Mouse (Mus musculus) lung, postnatal 0 days (tissue): ENCODE results near the gene Parvb. TPM values are rescaled to one million over a fixed set of nuclear protein-coding genes. Genes with fewer than 3 reads are reported as not detected.

Experiments used
- ATAC-seq: fragments of 200-750 bp; cut with Nextera tagmentation; 2 replicates; pipeline ENCODE4 v1.8.0; 2017; ENCODE audit warnings: moderate library complexity
- DNase-seq: peaks from one replicate; pipeline ENCODE4 v3.0.0-alpha.2; 2016; ENCODE audit warnings: low spot score
- H3K27ac ChIP-seq: fragments of 300-500 bp; sonication (generic); 2 replicates; pipeline ENCODE4 v1.5.1; 2014; ENCODE audit warnings: antibody characterized with exemption, mild to moderate bottlenecking, low read length, mixed read lengths
- H3K27me3 ChIP-seq: fragments of 300-500 bp; sonication (generic); replicated peaks from 2 replicates; pipeline ENCODE4 v1.6.1; 2014; ENCODE audit warnings: low read length, mixed read lengths; ENCODE audit not compliant: insufficient read depth
- H3K36me3 ChIP-seq: fragments of 300-500 bp; sonication (generic); 2 replicates; pipeline ENCODE4 v1.6.1; 2014; ENCODE audit warnings: low read length, mixed read lengths; ENCODE audit not compliant: insufficient read depth
- H3K4me1 ChIP-seq: fragments of 300-500 bp; sonication (generic); 2 replicates; pipeline ENCODE4 v1.6.1; 2014; ENCODE audit warnings: antibody characterized with exemption, low read depth, low read length, mixed read lengths; ENCODE audit not compliant: insufficient read depth
- H3K4me2 ChIP-seq: fragments of 300-500 bp; sonication (generic); replicated peaks from 2 replicates; pipeline ENCODE4 v1.6.1; 2014; ENCODE audit warnings: low read depth, mild to moderate bottlenecking, low read length, moderate library complexity, mixed read lengths
- H3K4me3 ChIP-seq: fragments of 300-500 bp; sonication (generic); 2 replicates; pipeline ENCODE4 v1.5.1; 2014; ENCODE audit warnings: low read depth, low read length
- H3K9ac ChIP-seq: fragments of 300-500 bp; sonication (generic); replicated peaks from 2 replicates; pipeline ENCODE4 v1.6.1; 2014; ENCODE audit warnings: low read depth, mild to moderate bottlenecking
- H3K9me3 ChIP-seq: fragments of 300-500 bp; sonication (generic); 2 replicates; pipeline ENCODE4 v1.6.1; 2016; ENCODE audit warnings: low read length, mixed read lengths
- CTCF ChIP-seq: IDR thresholded peaks from 2 replicates; pipeline ENCODE4 v1.5.1; 2016; ENCODE audit warnings: antibody characterized with exemption, mild to moderate bottlenecking
- EP300 ChIP-seq: IDR thresholded peaks from 2 replicates; pipeline ENCODE4 v1.6.1; 2016; ENCODE audit warnings: antibody characterized with exemption, mild to moderate bottlenecking, control low read depth
- WGBS: fragments of 180-500 bp; shearing (Covaris S2); extraction: QIAGEN DNeasy Blood & Tissue Kit; methylation state at CpG from one replicate; pipeline ENCODE4 v1.1.7; 2014; 5-methylcytosine and 5-hydroxymethylcytosine counted together
- polyA plus RNA-seq: library from polyadenylated mRNA; unstranded; fragments of >200 nt; fragmentation: Nextera tagmentation; extraction: Ambion mirVana; gene quantifications from 2 replicates; pipeline ENCODE4 v1.2.1, GENCODE M21; 2015

Parvb gene
- polyA plus RNA-seq, 1 experiment from 2014 or later = 8.5 TPM

DNA sequence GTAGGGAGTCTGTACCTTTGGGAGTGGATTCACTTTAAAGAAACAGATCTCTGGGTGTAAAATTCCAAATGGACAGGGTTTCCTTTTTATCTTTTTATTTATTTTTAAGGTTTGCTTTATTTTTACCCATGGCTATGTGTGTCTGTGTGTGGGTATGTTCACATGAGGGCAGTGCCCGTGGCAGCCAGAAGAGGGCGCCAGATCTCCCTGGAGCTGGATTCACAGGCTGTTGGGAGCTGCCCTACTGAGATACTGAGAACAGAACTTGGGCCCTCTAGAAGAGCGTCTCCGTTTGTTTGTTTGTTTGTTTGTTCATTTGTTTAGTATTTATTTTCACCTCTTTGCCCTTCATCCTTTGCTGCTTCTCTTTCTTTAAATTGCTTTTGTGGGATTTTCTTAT is 116.9 kb downstream of the Parvb start:
- no peaks in the 10 kb centered on the region for H3K27me3 ChIP-seq
- no peaks in the 10 kb centered on the region for H3K4me1 ChIP-seq
- H3K4me2 ChIP-seq = no peak overlapping the region
- TF ChIP-seq EP300 (no peak), CTCF (peak; percentile 33; the same call in 1 of the 2 replicates)
- no peak for ATAC-seq
- H3K4me3 ChIP-seq = no peak overlapping the region
- H3K27ac ChIP-seq = no peak overlapping the region
- no peak for DNase-seq
- WGBS = 92% methylated on average over 4 of the region's 4 CpGs
- H3K9ac ChIP-seq = no peak overlapping the region
- H3K9me3 ChIP-seq = peaks cover 3% of the 10 kb centered on the region; the same call in 1 of the 2 replicates
- no peaks in the 10 kb centered on the region for H3K36me3 ChIP-seq

DNA sequence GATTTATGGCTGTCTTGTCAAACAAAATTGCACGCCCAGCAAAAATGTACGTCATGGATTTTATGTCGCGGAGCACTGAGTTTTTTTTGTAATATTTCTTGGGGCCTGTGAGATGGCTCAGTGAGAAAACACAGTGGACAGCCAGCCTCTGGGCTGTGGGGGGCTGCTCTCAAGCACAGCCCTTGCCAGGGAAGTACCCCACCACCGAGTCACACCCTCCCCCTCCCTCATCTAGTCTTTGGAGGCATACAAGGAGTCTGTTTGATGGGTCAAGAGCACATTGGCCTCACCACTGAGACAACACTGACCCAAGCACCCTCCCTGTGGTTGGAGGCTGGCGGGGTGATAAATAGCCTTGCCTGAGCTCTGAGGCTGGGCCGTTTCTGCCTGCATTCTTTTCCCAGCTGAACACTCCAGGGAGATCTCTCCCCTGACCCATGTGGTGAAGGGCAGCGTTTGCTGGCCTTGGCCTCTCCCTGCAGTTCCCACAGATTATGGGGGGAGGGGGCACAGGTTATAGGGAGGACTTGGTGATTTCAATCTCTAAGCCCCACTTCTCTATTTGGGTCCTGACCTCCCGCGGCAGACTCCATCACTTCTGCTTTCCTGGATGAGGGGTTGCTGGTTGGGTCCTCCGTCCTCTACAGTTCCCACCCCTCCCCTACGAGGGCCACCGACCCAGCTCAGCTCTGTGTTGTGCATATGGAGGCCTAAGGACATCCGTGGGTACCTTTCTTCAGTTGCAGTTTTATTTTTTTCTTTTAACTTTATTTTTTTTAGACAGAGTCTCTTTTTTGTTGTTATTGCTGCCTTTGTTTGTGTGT is 118.3 kb downstream of the Parvb start:
- Histone ChIP-seq H3K36me3 (no peaks in the 10 kb centered on the region), H3K27me3 (no peaks in the 10 kb centered on the region), H3K4me2 (no peak overlapping the region), H3K4me1 (no peaks in the 10 kb centered on the region), H3K4me3 (no peak overlapping the region), H3K9ac (no peak overlapping the region), H3K27ac (no peak overlapping the region), H3K9me3 (peaks cover 3% of the 10 kb centered on the region; the same call in 1 of the 2 replicates)
- ATAC-seq (no peak), DNase-seq (no peak)
- TF ChIP-seq CTCF (no peak), EP300 (no peak)
- 40% methylated on average over 14 of the region's 14 CpGs for WGBS

DNA sequence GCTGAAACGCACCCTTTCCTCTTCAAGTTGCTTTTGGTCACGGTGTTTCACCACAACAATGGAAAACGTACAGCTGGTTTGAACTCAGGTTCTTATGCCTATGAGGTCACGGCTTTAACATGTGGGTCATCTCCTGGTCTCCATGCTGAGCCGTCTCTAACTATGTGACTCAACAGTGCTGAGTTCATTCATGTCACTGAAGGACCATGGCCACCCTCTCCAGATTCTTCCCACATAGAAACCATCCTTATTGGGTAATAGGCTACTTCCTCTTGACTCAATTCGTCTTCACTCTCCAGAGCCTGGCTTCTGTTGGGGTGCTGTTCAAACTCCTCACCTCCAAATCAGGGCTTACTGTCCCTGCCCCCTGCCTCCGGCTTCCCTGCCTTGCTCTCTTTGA is 119.5 kb downstream of the Parvb start:
- Histone ChIP-seq H3K27ac (no peak overlapping the region), H3K36me3 (no peaks in the 10 kb centered on the region), H3K9me3 (peaks cover 3% of the 10 kb centered on the region; the same call in 1 of the 2 replicates), H3K4me2 (no peak overlapping the region), H3K27me3 (no peaks in the 10 kb centered on the region), H3K4me1 (no peaks in the 10 kb centered on the region), H3K4me3 (no peak overlapping the region), H3K9ac (no peak overlapping the region)
- 74% methylated on average over 7 of the region's 7 CpGs for WGBS
- no peak for TF ChIP-seq EP300
- no peak for TF ChIP-seq CTCF
- ATAC-seq (no peak), DNase-seq (peak; percentile 17)

DNA sequence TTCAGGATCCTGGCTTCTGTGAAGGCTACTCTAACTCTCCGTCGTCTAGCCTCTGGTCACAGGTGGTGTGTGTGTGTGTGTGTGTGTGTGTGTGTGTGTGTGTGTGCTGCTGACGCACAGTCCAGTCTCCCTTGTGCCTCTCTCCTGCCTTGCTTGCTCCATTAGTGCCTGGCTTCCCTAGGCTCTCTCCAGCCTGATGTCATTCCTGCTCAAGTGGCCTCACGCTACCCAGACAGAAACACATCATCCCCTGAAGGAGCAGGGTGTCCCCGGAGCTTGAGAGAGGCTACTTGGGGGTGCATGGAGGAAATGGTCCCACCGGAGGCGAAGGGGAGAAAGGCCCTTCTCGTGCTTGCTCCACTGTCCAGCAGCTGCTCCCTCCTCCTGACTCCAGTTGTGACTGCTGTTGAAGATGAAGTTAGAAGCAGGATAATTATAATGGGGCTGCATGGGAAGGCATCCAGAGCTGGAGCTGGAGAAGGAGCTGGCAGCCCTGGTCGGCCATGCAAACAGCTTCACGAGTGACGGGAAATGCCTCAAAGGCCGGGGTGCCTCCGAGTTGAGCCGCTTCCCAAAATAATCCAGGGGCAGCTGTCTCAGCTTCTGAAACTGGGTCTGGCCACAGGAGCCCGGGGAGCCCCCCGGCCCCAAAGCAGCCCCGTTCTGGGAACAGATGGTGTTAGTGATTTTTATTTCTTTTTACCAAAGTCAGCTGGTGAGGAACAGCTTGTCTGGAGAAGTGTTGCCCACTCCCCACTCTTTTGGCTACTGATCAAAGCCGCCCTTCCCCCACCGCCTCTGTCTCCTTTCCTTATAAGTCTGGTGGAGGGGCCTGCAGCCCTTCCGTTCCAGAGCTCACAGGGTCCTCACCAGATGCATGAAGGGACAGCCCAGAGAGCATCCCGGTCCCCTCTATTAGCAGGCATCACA is 120.3 kb downstream of the Parvb start:
- Histone ChIP-seq H3K4me1 (no peaks in the 10 kb centered on the region), H3K36me3 (no peaks in the 10 kb centered on the region), H3K9me3 (peaks cover 3% of the 10 kb centered on the region; the same call in 1 of the 2 replicates), H3K27me3 (no peaks in the 10 kb centered on the region), H3K4me3 (no peak overlapping the region), H3K4me2 (no peak overlapping the region), H3K27ac (no peak overlapping the region), H3K9ac (no peak overlapping the region)
- DNase-seq = peak; percentile 33
- WGBS = 52% methylated on average over 21 of the region's 21 CpGs
- no peak for TF ChIP-seq CTCF
- no peak for TF ChIP-seq EP300
- peak; percentile 53 for ATAC-seq

DNA sequence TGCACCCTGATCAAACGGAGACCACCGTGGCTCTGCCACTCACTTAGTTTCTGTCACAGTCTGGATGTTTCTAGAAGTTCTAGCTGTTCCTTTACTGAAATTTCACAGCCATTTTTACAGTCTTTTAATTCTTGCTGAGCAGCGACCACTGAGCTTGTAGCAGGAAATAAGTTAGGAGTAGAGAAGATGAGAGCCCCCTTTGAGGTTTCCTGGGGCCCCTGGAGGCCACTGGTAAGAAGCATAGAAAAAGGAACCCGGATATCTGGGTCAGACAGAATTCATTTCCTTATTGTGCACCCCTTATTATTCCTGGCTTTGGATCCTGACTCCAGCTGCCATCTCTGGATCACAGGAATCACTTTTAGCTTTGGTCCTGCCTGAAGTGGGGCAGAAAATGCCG is 123.2 kb downstream of the Parvb start:
- H3K27me3 ChIP-seq = no peaks in the 10 kb centered on the region
- DNase-seq (no peak), ATAC-seq (no peak)
- no peak overlapping the region for H3K4me3 ChIP-seq
- H3K4me1 ChIP-seq = no peaks in the 10 kb centered on the region
- no peak overlapping the region for H3K4me2 ChIP-seq
- WGBS = 68% methylated on average over 5 of the region's 5 CpGs
- TF ChIP-seq EP300 = no peak
- no peak for TF ChIP-seq CTCF
- no peaks in the 10 kb centered on the region for H3K36me3 ChIP-seq
- no peak overlapping the region for H3K9ac ChIP-seq
- no peak overlapping the region for H3K27ac ChIP-seq
- no peaks in the 10 kb centered on the region for H3K9me3 ChIP-seq

DNA sequence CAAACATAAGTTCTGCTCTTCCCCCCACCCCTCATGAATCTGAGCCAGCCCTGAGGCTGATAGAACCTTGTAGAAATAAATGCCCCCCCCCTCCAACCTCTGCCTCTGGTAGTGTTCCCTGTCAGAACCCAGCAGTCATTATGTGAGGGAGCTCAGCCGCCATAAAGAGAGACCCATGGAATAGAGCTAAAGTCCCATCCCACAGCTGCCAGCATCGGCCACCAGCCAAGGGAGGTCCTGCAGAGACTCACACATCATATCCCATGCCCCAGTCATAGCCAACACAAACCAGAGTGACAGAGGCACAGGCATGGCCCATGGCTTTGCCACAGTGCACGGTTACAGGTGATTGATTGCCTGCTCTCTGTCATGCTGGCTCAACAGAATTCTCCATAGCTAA is 132.9 kb downstream of the Parvb start:
- no peaks in the 10 kb centered on the region for H3K9me3 ChIP-seq
- WGBS = 70% methylated on average over 3 of the region's 3 CpGs
- H3K4me3 ChIP-seq = no peak overlapping the region
- H3K36me3 ChIP-seq = no peaks in the 10 kb centered on the region
- no peaks in the 10 kb centered on the region for H3K27me3 ChIP-seq
- ATAC-seq (no peak), DNase-seq (no peak)
- H3K4me1 ChIP-seq = no peaks in the 10 kb centered on the region
- H3K27ac ChIP-seq = no peak overlapping the region
- TF ChIP-seq EP300 = no peak
- TF ChIP-seq CTCF = no peak
- H3K9ac ChIP-seq = no peak overlapping the region
- no peak overlapping the region for H3K4me2 ChIP-seq

Other genes with a start within 250 kb of the Parvb start
- 0.63 and 0.84 TPM in 2 replicates for gene Efcab6, start 166.7 kb upstream of the Parvb start, polyA plus RNA-seq
- gene Sult4a1, start 126.3 kb upstream of the Parvb start, polyA plus RNA-seq = 0.17 and 0.24 TPM in 2 replicates
- gene Pnpla5, start 108.9 kb upstream of the Parvb start, polyA plus RNA-seq = not detected in 2 replicates
- 0.27 and 0.49 TPM in 2 replicates for gene Pnpla3, start 64.2 kb upstream of the Parvb start, polyA plus RNA-seq
- gene Samm50, start 39.8 kb upstream of the Parvb start, polyA plus RNA-seq = 59.9 and 63.5 TPM in 2 replicates
- 4.3 and 4.8 TPM in 2 replicates for gene Parvg, start 92.0 kb downstream of the Parvb start, polyA plus RNA-seq
- gene Shisal1, start 215.1 kb downstream of the Parvb start, polyA plus RNA-seq = 0.06 and 0.08 TPM in 2 replicates